Mouse (Mus musculus) adrenal gland, postnatal 4 days (tissue): ENCODE measurements around the gene Tceal3. TPM values are rescaled to one million over a fixed set of nuclear protein-coding genes. Genes with fewer than 3 reads are reported as not detected.
"Not testable (repeated sequence)": the region's sequence is repeated elsewhere in the genome, so short reads cannot be mapped to it uniquely, and the experiment has no call there.

ENCODE experiments used
- DNase-seq, 2 experiments: peaks; one replicate each; pipeline ENCODE4 v3.0.0; 2021 to 2022; ENCODE audit warnings: low spot score in 2 of 2, mixed read lengths in 2 of 2
- long read RNA-seq, 2 experiments: library from polyadenylated mRNA; stranded (forward); transcript quantifications; one replicate each; pipeline ENCODE4 v2.0.0; 2021
- total RNA-seq, 2 experiments: library from RNA; stranded (reverse); gene quantifications; 2 replicates each; pipeline ENCODE4 v1.2.3; 2021

Tceal3 gene
- 10 to 100 TPM; 31.1 to 40.5 TPM for total RNA-seq
- long read RNA-seq, experiment 1, transcript Tceal3-201 (3 exons, 1,116 nt) = major isoform, 23 of 27 reads
- long read RNA-seq, experiment 1, partial matches to known transcripts = 0 of 27 reads
- long read RNA-seq, experiment 1, other reads (novel, unspliced or antisense) = 2 of 27 reads
- long read RNA-seq, experiment 2, transcript Tceal3-201 (3 exons, 1,116 nt) = major isoform, 26 of 30 reads
- long read RNA-seq, experiment 2, partial matches to known transcripts = 0 of 30 reads
- long read RNA-seq, experiment 2, other reads (novel, unspliced or antisense) = 3 of 30 reads

GRCm38 (mm10) chrX:136590199-136590896 is at the start of gene Tceal3:
Tceal3 (plus strand) TSS chrX:136590842.
- no peak for DNase-seq

- not testable (repeated sequence) for DNase-seq
Measured at GRCm38 (mm10) chrX:136543956-136544355, 46.7 kb upstream of the Tceal3 start, which contains the start of gene Kir3dl2. Kir3dl2 (minus strand) TSS chrX:136544056.

GRCm38 (mm10) chrX:136569094-136569493 is 21.5 kb upstream of the Tceal3 start:
- DNase-seq = not testable (repeated sequence)

- DNase-seq = no peak
Measured at GRCm38 (mm10) chrX:136584617-136585016, 6.0 kb upstream of the Tceal3 start.

GRCm38 (mm10) chrX:136590897-136591257 is 235 bp downstream of the Tceal3 start:
- no peak for DNase-seq

- no peak for DNase-seq
Measured at GRCm38 (mm10) chrX:136599416-136599815, 8.8 kb downstream of the Tceal3 start.

GRCm38 (mm10) chrX:136606951-136607350 is 16.3 kb downstream of the Tceal3 start:
- DNase-seq = no peak

- no peak for DNase-seq
Measured at GRCm38 (mm10) chrX:136607395-136607794, 16.8 kb downstream of the Tceal3 start.

GRCm38 (mm10) chrX:136611346-136611745 is 20.7 kb downstream of the Tceal3 start:
- DNase-seq = no peak

- not testable (repeated sequence) for DNase-seq
Measured at GRCm38 (mm10) chrX:136615889-136616288, 25.2 kb downstream of the Tceal3 start.

GRCm38 (mm10) chrX:136624905-136625569 is 34.4 kb downstream of the Tceal3 start:
- DNase-seq = no peak

- DNase-seq = no peak
Measured at GRCm38 (mm10) chrX:136625959-136626358, 35.3 kb downstream of the Tceal3 start.

GRCm38 (mm10) chrX:136635116-136635515 is 44.5 kb downstream of the Tceal3 start:
- DNase-seq = no peak

GRCm38 (mm10) chrX:136639754-136640153 is 49.1 kb downstream of the Tceal3 start:
- no peak for DNase-seq

- not testable (repeated sequence) for DNase-seq
Measured at GRCm38 (mm10) chrX:136645857-136646256, 55.2 kb downstream of the Tceal3 start.

- no peak for DNase-seq
Measured at GRCm38 (mm10) chrX:136666281-136666706, 75.7 kb downstream of the Tceal3 start.

GRCm38 (mm10) chrX:136666762-136667464 is 76.3 kb downstream of the Tceal3 start:
- DNase-seq = not testable (repeated sequence)

- DNase-seq = no peak
Measured at GRCm38 (mm10) chrX:136668794-136669193, 78.2 kb downstream of the Tceal3 start.

- DNase-seq = no peak
Measured at GRCm38 (mm10) chrX:136680989-136681388, 90.3 kb downstream of the Tceal3 start.

- DNase-seq = not testable (repeated sequence)
Measured at GRCm38 (mm10) chrX:136691606-136692293, 101.1 kb downstream of the Tceal3 start.

- DNase-seq = no peak
Measured at GRCm38 (mm10) chrX:136692294-136692675, 101.6 kb downstream of the Tceal3 start.
